ENCODE assay signal across 22 mouse cellular contexts in the genomic region with DNA sequence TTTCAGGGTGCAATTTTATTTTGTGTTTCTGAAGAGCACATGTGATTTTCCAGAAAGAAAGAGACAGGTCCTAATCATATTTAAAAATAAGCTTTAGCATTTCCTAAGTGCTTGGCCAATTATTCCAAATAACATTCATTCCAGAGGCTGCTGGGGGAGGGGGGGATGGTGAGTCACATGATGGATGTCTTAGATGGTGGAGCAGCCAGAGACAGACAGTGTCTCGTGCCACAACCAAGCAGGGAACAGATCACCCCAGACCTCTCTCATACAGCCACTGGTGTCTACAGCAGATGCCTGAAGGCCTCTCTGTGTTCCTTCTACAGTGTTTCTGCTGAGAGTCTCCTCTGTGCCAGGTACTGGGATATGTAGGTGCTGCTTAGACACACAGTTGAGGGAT.
DNase-seq lines count a peak whose midpoint lies in the region; ATAC-seq and TF ChIP-seq lines count a peak whose summit lies in the region.
"Had no signal": no experiment of that assay in that cellular context is flagged by ENCODE, and none has a peak within 500 bp of the region (broad histone marks: within the 10 kb centered on the region; RNA-seq: fewer than 3 reads in every experiment).

No protein-coding gene starts in this region.

- ATAC-seq in heart, embryonic 12.5 days (ENCODE audit: insufficient number of reproducible peaks, low FRiP score): no peak
- no peak for ATAC-seq in lung, postnatal 0 days
- ATAC-seq: midbrain, embryonic 13.5 days had no signal

- peak; percentile 25 for DNase-seq in heart, adult 11 months
- peak; percentile 29 for DNase-seq in lung, postnatal 36 days
- DNase-seq in lung, postnatal 0 days (ENCODE audit: low spot score): no peak
- DNase-seq in adrenal gland, postnatal 36 days: peak; percentile 30 to 49
- no peak for DNase-seq in gastrocnemius, postnatal 4 days (ENCODE audit: low spot score in 2 of 2)
- no peak for DNase-seq in gastrocnemius, adult 8-10 months (ENCODE audit: low spot score in 2 of 2)
- DNase-seq: B cell, adult 2 months; cerebellum, adult 11 months; cerebellum, adult 9-11 months; left cerebral cortex, postnatal 4 days; right cerebral cortex, postnatal 14 days; spleen, adult 18-20 months had no signal

- no peak overlapping the region for H3K4me3 ChIP-seq in heart, embryonic 12.5 days
- H3K4me3 ChIP-seq in lung, postnatal 0 days (ENCODE audit: low read depth, low read length): no peak overlapping the region
- H3K4me3 ChIP-seq: embryonic facial prominence, embryonic 10.5 days; heart, embryonic 10.5 days; hindbrain, embryonic 15.5 days; limb, embryonic 15.5 days; lung, embryonic 15.5 days; midbrain, embryonic 13.5 days; neural tube, embryonic 12.5 days had no signal

- H3K9me3 ChIP-seq in heart, embryonic 12.5 days (replicated peaks): no peaks in the 10 kb centered on the region
- no peaks in the 10 kb centered on the region for H3K9me3 ChIP-seq in lung, postnatal 0 days (ENCODE audit: low read length)
- H3K9me3 ChIP-seq: embryonic facial prominence, embryonic 10.5 days; heart, embryonic 10.5 days; hindbrain, embryonic 15.5 days; limb, embryonic 15.5 days; lung, embryonic 15.5 days; midbrain, embryonic 13.5 days; neural tube, embryonic 12.5 days had no signal

- TF ChIP-seq EP300 in lung, postnatal 0 days (IDR thresholded peaks at IDR 0.05): no peak

- H3K4me2 ChIP-seq in heart, embryonic 12.5 days: no peak overlapping the region
- no peak overlapping the region for H3K4me2 ChIP-seq in lung, postnatal 0 days (replicated peaks; ENCODE audit: low read depth, low read length)
- H3K4me2 ChIP-seq: hindbrain, embryonic 15.5 days; limb, embryonic 15.5 days; lung, embryonic 15.5 days; midbrain, embryonic 13.5 days; neural tube, embryonic 12.5 days had no signal

- no peaks in the 10 kb centered on the region for H3K27me3 ChIP-seq in heart, embryonic 12.5 days (replicated peaks)
- no peaks in the 10 kb centered on the region for H3K27me3 ChIP-seq in lung, postnatal 0 days (replicated peaks; ENCODE audit: insufficient read depth, low read length)
- H3K27me3 ChIP-seq: hindbrain, embryonic 15.5 days; limb, embryonic 15.5 days; lung, embryonic 15.5 days; midbrain, embryonic 13.5 days; neural tube, embryonic 12.5 days had no signal

- TF ChIP-seq CTCF in lung, postnatal 0 days (IDR thresholded peaks at IDR 0.05): no peak

- no peaks in the 10 kb centered on the region; the same call in 1 of the 2 replicates for H3K4me1 ChIP-seq in heart, embryonic 12.5 days (replicated peaks)
- H3K4me1 ChIP-seq in lung, postnatal 0 days (ENCODE audit: insufficient read depth, low read depth, low read length): no peaks in the 10 kb centered on the region
- H3K4me1 ChIP-seq: heart, embryonic 10.5 days; hindbrain, embryonic 15.5 days; lung, embryonic 15.5 days; midbrain, embryonic 13.5 days; neural tube, embryonic 12.5 days had no signal

- no peak overlapping the region for H3K27ac ChIP-seq in heart, embryonic 12.5 days (ENCODE audit: poor library complexity, severe bottlenecking)
- no peak overlapping the region for H3K27ac ChIP-seq in lung, postnatal 0 days (ENCODE audit: low read length)
- H3K27ac ChIP-seq: embryonic facial prominence, embryonic 10.5 days; heart, embryonic 10.5 days; hindbrain, embryonic 15.5 days; kidney, postnatal 0 days; limb, embryonic 15.5 days; liver, embryonic 14.5 days; lung, embryonic 15.5 days; midbrain, embryonic 13.5 days; neural tube, embryonic 12.5 days had no signal

- 47% methylated on average over 1 of the region's 1 CpGs for WGBS in heart, embryonic 12.5 days
- WGBS in lung, postnatal 0 days: 30% methylated on average over 1 of the region's 1 CpGs

- H3K36me3 ChIP-seq in heart, embryonic 12.5 days: no peaks in the 10 kb centered on the region
- no peaks in the 10 kb centered on the region for H3K36me3 ChIP-seq in lung, postnatal 0 days (ENCODE audit: insufficient read depth, low read length)
- H3K36me3 ChIP-seq: embryonic facial prominence, embryonic 10.5 days; heart, embryonic 10.5 days; hindbrain, embryonic 15.5 days; limb, embryonic 15.5 days; lung, embryonic 15.5 days; midbrain, embryonic 13.5 days; neural tube, embryonic 12.5 days had no signal

- no peak overlapping the region for H3K9ac ChIP-seq in heart, embryonic 12.5 days
- H3K9ac ChIP-seq in lung, postnatal 0 days (replicated peaks; ENCODE audit: low read depth): no peak overlapping the region
- H3K9ac ChIP-seq: hindbrain, embryonic 15.5 days; limb, embryonic 15.5 days; liver, embryonic 14.5 days; lung, embryonic 15.5 days; midbrain, embryonic 13.5 days; neural tube, embryonic 12.5 days had no signal

Comparison
In these comparisons a context has a peak if more than half of its experiments do, and no peak if none do; other contexts are left out.
1. DNase-seq: peak in heart, adult 11 months (single experiment), lung, postnatal 36 days (single experiment) and adrenal gland, postnatal 36 days (2 of 2); none in lung, postnatal 0 days (single experiment), gastrocnemius, postnatal 4 days (0 of 2) and gastrocnemius, adult 8-10 months (0 of 2).